Mouse (Mus musculus): Measurements from ENCODE around the gene Sulf2. TPM values are rescaled to one million over a fixed set of nuclear protein-coding genes. Genes with fewer than 3 reads are reported as not detected.
A peak's percentile ranks its signal among the peaks of the same experiment; 100 is the strongest.

Sulf2 gene
- polyA plus RNA-seq, 1 experiment from 2014 or later = 33.2 TPM

DNA sequence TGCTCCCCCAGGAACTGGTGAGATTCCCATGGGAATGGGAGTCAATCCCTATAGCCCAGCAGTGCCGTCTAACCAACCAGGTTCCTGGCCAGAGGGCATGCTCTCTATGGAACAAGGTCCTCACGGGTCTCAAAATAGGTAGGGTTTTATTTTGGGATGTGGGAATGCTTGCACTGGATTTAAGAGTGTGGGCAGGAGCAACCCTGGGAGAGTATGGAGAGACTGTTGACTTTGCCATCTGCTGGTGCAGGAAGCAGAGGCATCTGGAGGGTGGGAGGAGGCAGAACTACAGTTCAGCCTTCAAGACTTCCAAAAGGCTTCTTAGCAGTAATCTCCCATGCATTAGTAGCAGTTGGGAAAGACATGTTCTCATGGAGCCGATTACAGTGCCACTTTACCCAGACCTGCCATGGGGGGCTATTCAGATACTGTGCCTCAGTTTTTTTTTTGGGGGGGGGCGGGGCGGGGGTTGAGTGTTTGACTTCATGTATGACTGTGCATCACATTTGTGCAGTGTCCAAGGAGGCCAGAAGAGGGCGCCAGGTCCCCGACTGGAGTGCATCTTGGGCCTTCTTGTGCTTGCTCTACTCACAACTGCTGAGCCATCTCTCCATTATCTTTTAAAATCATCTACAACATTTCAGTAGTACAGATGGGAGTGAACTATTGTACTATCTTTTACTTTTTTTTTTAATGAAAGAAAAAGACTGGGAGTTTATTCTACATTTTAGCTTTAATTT, 95.6 kb downstream of the Sulf2 start:
- no peak overlapping the region for H3K4me3 ChIP-seq (ENCODE audit: low read depth, low read length)
- H3K27ac ChIP-seq (ENCODE audit: low read depth, low read length) = no peak overlapping the region
- no peaks in the 10 kb centered on the region for H3K4me1 ChIP-seq (ENCODE audit: control insufficient read depth, insufficient read depth, low read length)
- ATAC-seq (no peak), DNase-seq (ENCODE audit: low spot score) (no peak)
- H3K4me2 ChIP-seq (ENCODE audit: low read length) = no peak overlapping the region
- H3K36me3 ChIP-seq (ENCODE audit: control insufficient read depth, insufficient read depth, low read length) = peaks cover 80% of the 10 kb centered on the region
- H3K9ac ChIP-seq (ENCODE audit: low read length) = no peak overlapping the region
- 79% methylated on average over 7 of the region's 7 CpGs for WGBS
- no peaks in the 10 kb centered on the region for H3K27me3 ChIP-seq (replicated peaks; ENCODE audit: control insufficient read depth, insufficient read depth, low read length)
- no peaks in the 10 kb centered on the region for H3K9me3 ChIP-seq (replicated peaks; ENCODE audit: control insufficient read depth, low read length)

DNA sequence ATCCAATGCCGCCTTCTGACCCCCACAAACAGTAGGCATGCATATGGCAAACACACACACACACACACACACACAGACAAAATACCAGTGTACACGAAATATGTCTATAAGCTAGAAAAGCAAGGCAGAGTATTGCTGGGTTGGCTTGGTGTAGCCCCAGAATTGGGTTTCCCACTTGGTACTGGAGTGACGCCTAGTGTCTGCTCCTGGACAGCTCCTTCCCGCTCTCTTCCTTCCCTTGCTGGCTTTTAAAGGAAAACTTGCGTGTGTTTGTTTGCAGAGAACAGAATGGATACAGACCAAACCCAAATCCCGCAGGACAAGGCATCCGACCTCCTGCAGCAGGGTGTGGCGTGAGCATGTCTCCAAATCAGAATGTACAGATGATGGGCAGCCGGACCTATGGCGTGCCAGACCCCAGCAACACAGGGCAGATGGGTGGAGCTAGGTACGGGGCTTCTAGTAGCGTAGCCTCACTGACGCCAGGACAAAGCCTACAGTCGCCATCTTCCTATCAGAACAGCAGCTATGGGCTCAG, 101.4 kb downstream of the Sulf2 start:
- H3K36me3 ChIP-seq (ENCODE audit: control insufficient read depth, insufficient read depth, low read length) = peaks cover 77% of the 10 kb centered on the region
- H3K4me1 ChIP-seq (ENCODE audit: control insufficient read depth, insufficient read depth, low read length) = no peaks in the 10 kb centered on the region
- H3K4me2 ChIP-seq (ENCODE audit: low read length) = no peak overlapping the region
- H3K9me3 ChIP-seq (replicated peaks; ENCODE audit: control insufficient read depth, low read length) = no peaks in the 10 kb centered on the region
- no peak overlapping the region for H3K4me3 ChIP-seq (ENCODE audit: low read depth, low read length)
- no peak overlapping the region for H3K27ac ChIP-seq (ENCODE audit: low read depth, low read length)
- DNase-seq (ENCODE audit: low spot score) = no peak
- no peaks in the 10 kb centered on the region for H3K27me3 ChIP-seq (replicated peaks; ENCODE audit: control insufficient read depth, insufficient read depth, low read length)
- 93% methylated on average over 14 of the region's 14 CpGs for WGBS
- no peak for ATAC-seq
- H3K9ac ChIP-seq (ENCODE audit: low read length) = no peak overlapping the region

DNA sequence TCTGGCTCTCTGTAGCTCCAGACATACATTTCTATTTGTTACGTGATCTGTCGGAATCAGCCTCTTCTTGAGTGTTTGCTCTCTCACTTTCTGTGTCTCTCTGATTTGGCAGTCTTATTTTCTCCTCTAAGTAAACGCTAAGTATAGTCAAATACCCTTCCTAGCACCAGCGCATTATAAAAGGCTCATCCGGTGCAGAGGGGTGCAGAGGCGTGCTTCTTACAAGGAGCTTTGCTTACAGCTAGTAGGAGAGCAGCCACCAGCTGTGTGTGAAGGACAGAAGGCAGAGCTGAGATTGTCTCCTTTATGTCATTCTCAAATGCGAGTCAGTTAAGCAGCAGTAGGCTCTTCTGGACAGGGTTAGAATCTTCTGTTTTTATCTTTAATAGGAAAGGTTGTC, 103.5 kb downstream of the Sulf2 start:
- Histone ChIP-seq H3K4me3 (ENCODE audit: low read depth, low read length) (no peak overlapping the region), H3K4me2 (ENCODE audit: low read length) (no peak overlapping the region), H3K36me3 (ENCODE audit: control insufficient read depth, insufficient read depth, low read length) (peaks cover 78% of the 10 kb centered on the region), H3K27ac (ENCODE audit: low read depth, low read length) (no peak overlapping the region), H3K4me1 (ENCODE audit: control insufficient read depth, insufficient read depth, low read length) (no peaks in the 10 kb centered on the region), H3K9me3 (replicated peaks; ENCODE audit: control insufficient read depth, low read length) (no peaks in the 10 kb centered on the region), H3K27me3 (replicated peaks; ENCODE audit: control insufficient read depth, insufficient read depth, low read length) (no peaks in the 10 kb centered on the region), H3K9ac (ENCODE audit: low read length) (no peak overlapping the region; the same call in 1 of the 2 replicates)
- ATAC-seq (no peak), DNase-seq (ENCODE audit: low spot score) (no peak)
- 94% methylated on average over 7 of the region's 7 CpGs for WGBS

DNA sequence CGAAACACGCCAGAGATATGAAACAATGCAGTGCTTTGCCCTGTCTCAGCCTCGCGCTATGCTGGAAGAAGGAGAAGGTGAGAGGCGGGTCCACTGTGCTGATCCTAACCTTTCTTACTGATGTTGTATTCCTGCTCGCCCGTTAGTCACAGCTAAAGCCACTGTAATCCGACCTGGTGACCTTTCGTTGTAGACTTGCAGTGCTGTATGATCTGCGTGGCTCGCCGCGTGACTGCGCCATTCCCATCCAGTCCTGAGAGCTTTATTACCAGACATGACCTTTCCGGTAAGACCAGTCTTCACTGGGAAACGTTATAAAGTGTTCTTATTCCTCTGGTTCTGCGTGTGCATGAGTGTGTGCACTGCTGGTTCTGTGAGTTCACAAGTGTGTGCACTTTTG, 104.0 kb downstream of the Sulf2 start:
- Histone ChIP-seq H3K36me3 (ENCODE audit: control insufficient read depth, insufficient read depth, low read length) (peaks cover 73% of the 10 kb centered on the region), H3K27me3 (replicated peaks; ENCODE audit: control insufficient read depth, insufficient read depth, low read length) (no peaks in the 10 kb centered on the region), H3K4me3 (ENCODE audit: low read depth, low read length) (no peak overlapping the region), H3K4me2 (ENCODE audit: low read length) (no peak overlapping the region), H3K4me1 (ENCODE audit: control insufficient read depth, insufficient read depth, low read length) (no peaks in the 10 kb centered on the region), H3K27ac (ENCODE audit: low read depth, low read length) (no peak overlapping the region), H3K9me3 (replicated peaks; ENCODE audit: control insufficient read depth, low read length) (no peaks in the 10 kb centered on the region), H3K9ac (ENCODE audit: low read length) (no peak overlapping the region)
- DNase-seq (ENCODE audit: low spot score) (no peak), ATAC-seq (no peak)
- WGBS = 86% methylated on average over 17 of the region's 17 CpGs

DNA sequence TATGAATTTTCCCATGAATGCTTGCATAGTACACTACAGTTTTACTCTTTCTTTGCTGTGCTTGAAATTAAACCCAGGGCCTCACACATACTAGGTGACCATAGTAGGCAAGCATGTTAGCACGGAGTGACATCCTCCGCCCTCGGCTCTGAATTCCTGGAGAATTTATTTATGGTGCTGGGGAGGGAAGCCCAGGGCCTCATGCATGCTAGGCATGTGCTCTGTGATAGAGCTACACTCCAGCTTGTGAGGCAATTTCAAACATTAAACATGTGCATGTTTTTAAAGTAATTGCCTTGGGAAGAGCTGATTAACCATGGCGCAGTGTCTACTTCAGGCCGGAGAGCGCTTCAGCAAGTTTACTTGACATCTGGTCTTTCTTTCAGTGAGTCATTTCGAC, 106.6 kb downstream of the Sulf2 start:
- Histone ChIP-seq H3K36me3 (ENCODE audit: control insufficient read depth, insufficient read depth, low read length) (peaks cover 50% of the 10 kb centered on the region), H3K9ac (ENCODE audit: low read length) (no peak overlapping the region), H3K4me2 (ENCODE audit: low read length) (no peak overlapping the region), H3K27ac (ENCODE audit: low read depth, low read length) (no peak overlapping the region), H3K4me1 (ENCODE audit: control insufficient read depth, insufficient read depth, low read length) (no peaks in the 10 kb centered on the region), H3K9me3 (replicated peaks; ENCODE audit: control insufficient read depth, low read length) (no peaks in the 10 kb centered on the region), H3K27me3 (replicated peaks; ENCODE audit: control insufficient read depth, insufficient read depth, low read length) (no peaks in the 10 kb centered on the region), H3K4me3 (ENCODE audit: low read depth, low read length) (no peak overlapping the region)
- DNase-seq (ENCODE audit: low spot score) = no peak
- 90% methylated on average over 7 of the region's 7 CpGs for WGBS
- no peak for ATAC-seq

DNA sequence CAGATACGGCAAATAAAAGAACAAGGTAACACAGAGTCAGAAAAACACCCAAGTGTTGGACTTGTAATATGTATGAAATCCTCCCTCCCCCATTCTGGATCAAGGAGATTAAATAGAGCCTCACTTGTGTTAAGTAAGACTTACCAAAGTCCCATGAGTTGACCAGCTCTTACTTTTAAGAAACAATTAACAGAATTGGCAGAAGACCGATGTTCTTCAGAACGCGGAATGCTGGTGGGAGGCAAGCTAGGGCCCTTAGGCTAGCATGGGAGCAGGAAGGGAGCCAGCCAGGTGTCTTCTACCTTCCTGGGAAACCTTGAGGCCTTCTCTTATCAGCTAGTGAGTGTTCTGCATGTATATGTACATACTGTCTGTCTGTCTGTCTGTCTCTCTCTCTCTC, 107.5 kb downstream of the Sulf2 start:
- Histone ChIP-seq H3K9ac (ENCODE audit: low read length) (no peak overlapping the region), H3K4me1 (ENCODE audit: control insufficient read depth, insufficient read depth, low read length) (no peaks in the 10 kb centered on the region), H3K36me3 (ENCODE audit: control insufficient read depth, insufficient read depth, low read length) (peaks cover 45% of the 10 kb centered on the region), H3K27me3 (replicated peaks; ENCODE audit: control insufficient read depth, insufficient read depth, low read length) (no peaks in the 10 kb centered on the region), H3K27ac (ENCODE audit: low read depth, low read length) (no peak overlapping the region), H3K4me2 (ENCODE audit: low read length) (no peak overlapping the region), H3K4me3 (ENCODE audit: low read depth, low read length) (no peak overlapping the region), H3K9me3 (replicated peaks; ENCODE audit: control insufficient read depth, low read length) (no peaks in the 10 kb centered on the region)
- 96% methylated on average over 4 of the region's 4 CpGs for WGBS
- DNase-seq (ENCODE audit: low spot score) = no peak
- no peak for ATAC-seq

DNA sequence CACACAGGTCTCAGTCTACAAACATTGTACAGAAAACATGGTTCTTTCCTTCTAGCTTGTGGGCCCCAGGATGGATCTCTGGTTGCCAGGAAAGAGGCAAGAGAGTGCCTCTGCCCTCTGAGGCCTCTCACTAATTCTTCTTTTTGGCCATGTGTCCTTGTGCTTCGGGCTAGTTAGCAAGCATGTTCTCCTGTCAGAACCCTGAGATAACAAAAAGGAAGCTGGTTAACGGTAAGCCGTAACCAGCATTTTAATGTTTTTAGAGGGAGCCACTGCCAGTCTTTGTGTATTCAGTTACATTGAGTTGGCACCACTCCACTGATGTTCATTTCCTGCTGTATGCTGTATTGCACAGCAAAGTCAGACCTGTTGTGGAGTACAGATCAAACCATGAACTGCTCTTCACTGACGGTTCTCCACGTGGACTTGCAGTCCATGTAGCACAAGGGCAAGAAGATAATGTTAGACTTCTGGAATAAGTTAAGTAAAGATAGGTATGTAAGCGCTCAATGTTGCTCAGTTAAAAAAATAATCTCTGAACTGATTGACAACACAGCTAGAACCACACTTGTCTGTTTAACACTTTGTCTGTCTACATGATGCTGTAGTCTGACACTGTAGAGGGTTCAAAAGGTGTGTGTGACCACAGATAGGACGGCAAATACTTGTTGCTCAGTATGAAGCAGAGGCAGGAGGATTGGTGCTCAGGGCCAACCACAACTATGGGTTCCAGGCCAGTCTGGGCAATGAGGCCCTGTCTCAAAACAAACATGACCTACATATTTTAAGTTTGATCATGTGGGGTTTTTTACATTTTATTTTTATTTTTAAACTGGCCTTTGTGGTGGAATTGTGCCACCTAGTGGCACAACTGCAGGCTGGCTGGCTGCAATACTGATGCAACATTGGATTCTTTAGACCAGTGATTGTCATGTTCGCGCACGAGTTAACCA, 109.6 kb downstream of the Sulf2 start:
- Histone ChIP-seq H3K36me3 (ENCODE audit: control insufficient read depth, insufficient read depth, low read length) (peaks cover 28% of the 10 kb centered on the region; the same call in 1 of the 2 replicates), H3K4me2 (ENCODE audit: low read length) (no peak overlapping the region), H3K9ac (ENCODE audit: low read length) (no peak overlapping the region), H3K4me3 (ENCODE audit: low read depth, low read length) (no peak overlapping the region), H3K27me3 (replicated peaks; ENCODE audit: control insufficient read depth, insufficient read depth, low read length) (no peaks in the 10 kb centered on the region), H3K4me1 (ENCODE audit: control insufficient read depth, insufficient read depth, low read length) (peaks cover 4% of the 10 kb centered on the region; the same call in 1 of the 2 replicates), H3K9me3 (replicated peaks; ENCODE audit: control insufficient read depth, low read length) (no peaks in the 10 kb centered on the region), H3K27ac (ENCODE audit: low read depth, low read length) (no peak overlapping the region)
- WGBS = 61% methylated on average over 10 of the region's 10 CpGs
- peak; percentile 58 for DNase-seq (ENCODE audit: low spot score)
- peak; percentile 46; the same call in 1 of the 2 replicates for ATAC-seq

DNA sequence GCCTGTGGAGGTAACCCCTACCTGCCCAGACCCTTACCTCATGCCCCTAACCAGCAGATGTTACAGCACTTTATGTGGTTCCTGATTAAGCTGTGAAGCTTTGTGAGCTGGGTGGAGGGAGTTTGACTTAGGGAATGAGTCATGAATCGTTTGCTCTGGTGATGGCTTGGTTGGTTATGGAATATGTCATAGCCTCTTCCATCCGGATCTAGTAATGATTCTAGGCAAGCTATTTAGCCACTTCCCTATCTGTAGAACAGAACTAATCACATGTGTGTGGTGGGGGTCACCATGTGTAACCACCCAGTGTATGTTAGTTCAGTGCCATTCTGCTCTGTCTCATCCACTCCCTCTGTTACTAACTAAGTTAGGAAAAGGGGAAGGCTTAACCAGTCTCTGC, 110.5 kb downstream of the Sulf2 start:
- no peak overlapping the region for H3K27ac ChIP-seq (ENCODE audit: low read depth, low read length)
- no peak for ATAC-seq
- WGBS = 83% methylated on average over 2 of the region's 2 CpGs

More for the DNA sequence above, 110.5 kb downstream of the Sulf2 start:
- H3K4me3 ChIP-seq (ENCODE audit: low read depth, low read length) = no peak overlapping the region
- H3K9ac ChIP-seq (ENCODE audit: low read length) = no peak overlapping the region
- peaks cover 24% of the 10 kb centered on the region; the same call in 1 of the 2 replicates for H3K36me3 ChIP-seq (ENCODE audit: control insufficient read depth, insufficient read depth, low read length)
- H3K4me2 ChIP-seq (ENCODE audit: low read length) = no peak overlapping the region
- no peaks in the 10 kb centered on the region for H3K9me3 ChIP-seq (replicated peaks; ENCODE audit: control insufficient read depth, low read length)
- no peaks in the 10 kb centered on the region for H3K27me3 ChIP-seq (replicated peaks; ENCODE audit: control insufficient read depth, insufficient read depth, low read length)
- H3K4me1 ChIP-seq (ENCODE audit: control insufficient read depth, insufficient read depth, low read length) = peaks cover 4% of the 10 kb centered on the region; the same call in 1 of the 2 replicates
- DNase-seq (ENCODE audit: low spot score) = no peak

All from forebrain, embryonic 14.5 days (tissue).